Mouse (Mus musculus): Measurements from ENCODE around the gene Fam19a3.
"Not testable (repeated sequence)": the region's sequence is repeated elsewhere in the genome, so short reads cannot be mapped to it uniquely, and the experiment has no call there.

Fam19a3 gene

DNA sequence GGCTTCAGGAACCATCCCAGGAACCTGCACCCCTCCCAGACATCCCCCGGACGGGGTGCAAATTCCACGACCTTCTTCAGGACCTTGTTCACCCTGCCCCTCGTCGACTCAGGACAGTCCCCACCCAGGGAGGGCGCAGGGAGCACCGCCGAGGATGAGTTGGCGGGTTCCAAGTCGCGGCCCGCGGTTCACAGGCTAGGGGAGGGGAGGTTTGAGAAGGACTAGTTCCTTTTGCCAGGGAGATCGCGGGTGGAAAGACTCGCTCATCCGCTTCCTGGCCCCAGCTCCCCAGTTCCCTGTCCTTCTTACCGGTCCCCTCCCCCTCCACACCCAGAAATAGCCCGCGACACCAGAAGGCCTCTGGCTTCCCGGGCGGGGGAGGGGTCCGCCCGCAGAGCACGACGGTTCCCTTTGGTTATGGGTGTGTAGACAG is at the start of gene Fam19a3:
TSS of gene Fam19a3 (minus strand) at position 370 of the 433 bp plus-strand sequence.
- peak; percentile 30 for DNase-seq

GRCm38 (mm10) chr3:104822413-104822812 is 40.8 kb upstream of the Fam19a3 start:
- DNase-seq = no peak

DNA sequence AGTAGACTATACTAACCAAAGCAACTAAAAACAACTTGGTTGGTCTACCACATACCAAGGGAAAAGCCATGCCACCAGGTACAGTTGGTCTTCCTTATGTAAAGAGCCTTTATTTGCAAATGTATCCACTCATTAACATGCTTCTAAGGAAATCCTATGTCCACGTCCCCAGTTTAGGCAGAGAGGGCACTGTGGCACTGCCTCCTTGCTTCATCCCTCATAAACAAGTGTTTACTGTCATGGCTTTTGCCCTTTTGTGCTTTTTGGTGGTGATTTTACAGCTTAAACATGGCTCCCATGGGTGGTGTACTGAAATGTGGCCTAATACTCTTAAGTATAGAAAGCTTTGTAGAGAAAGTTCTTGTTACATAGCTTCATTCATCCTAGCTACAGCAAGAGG is 38.8 kb upstream of the Fam19a3 start:
- no peak for DNase-seq

DNA sequence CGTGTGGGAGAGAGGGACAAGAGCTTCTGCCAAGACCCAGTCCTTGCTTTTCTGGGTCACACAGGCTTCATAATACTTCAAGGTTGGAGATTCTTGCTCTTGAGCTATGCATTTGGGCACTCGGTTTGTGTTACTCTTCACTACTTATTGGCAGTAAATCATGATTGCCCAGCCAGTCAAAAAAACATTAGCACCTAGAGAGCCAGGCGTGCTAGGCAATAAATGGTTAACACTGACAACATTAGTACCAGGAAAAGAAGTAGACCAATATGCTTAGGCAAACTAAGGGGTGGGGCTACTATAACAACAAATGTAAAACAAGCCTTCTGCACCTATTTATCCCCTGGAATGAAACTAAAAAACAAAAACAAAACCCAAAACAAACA is 37.1 kb upstream of the Fam19a3 start:
- DNase-seq = no peak

- DNase-seq = peak; percentile 71
Measured at GRCm38 (mm10) chr3:104817991-104818748, 36.5 kb upstream of the Fam19a3 start, which contains the start of gene Mov10. Mov10 (minus strand) TSS chr3:104818563.

GRCm38 (mm10) chr3:104817481-104817990 is 35.9 kb upstream of the Fam19a3 start:
- DNase-seq = peak; percentile 55

DNA sequence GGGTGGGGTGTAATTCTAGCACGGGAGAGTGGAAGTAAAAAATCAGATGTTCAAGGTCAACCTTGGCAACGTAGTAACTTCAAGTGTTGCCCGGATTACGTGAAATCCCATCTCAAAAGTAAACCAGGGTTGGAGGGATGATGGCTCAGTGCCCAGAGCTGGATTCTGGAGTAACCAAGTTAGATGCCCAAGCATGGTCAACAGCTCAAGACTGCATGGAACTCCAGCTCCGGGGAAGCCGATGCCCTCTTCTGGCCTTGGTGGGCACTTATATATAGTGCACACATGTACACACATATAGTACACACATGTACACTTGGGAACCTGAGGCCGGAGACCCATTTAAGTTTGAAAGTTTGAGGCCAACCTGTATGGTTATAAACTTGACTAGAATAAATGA is 34.5 kb upstream of the Fam19a3 start:
- DNase-seq = no peak

GRCm38 (mm10) chr3:104815346-104815745 is 33.7 kb upstream of the Fam19a3 start:
- no peak for DNase-seq

- no peak for DNase-seq
Measured at GRCm38 (mm10) chr3:104814746-104815145, 33.1 kb upstream of the Fam19a3 start.

DNA sequence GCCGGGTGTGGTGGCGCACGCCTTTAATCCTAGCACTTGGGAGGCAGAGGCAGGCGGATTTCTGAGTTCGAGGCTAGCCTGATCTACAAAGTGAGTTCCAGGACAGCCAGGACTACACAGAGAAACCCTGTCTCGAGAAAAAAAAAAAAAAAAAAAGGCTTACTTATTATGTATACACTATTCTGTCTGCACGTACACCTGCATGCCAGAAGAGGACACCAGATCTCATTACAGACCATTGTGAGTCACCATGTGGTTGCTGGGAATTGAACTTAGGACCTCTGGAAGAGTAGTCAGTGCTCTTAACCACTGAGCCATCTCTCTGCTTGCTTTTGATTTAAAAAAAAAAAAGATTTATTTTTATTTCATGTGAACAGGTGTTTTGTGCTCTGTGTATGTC is 31.6 kb upstream of the Fam19a3 start:
- DNase-seq = not testable (repeated sequence)

DNA sequence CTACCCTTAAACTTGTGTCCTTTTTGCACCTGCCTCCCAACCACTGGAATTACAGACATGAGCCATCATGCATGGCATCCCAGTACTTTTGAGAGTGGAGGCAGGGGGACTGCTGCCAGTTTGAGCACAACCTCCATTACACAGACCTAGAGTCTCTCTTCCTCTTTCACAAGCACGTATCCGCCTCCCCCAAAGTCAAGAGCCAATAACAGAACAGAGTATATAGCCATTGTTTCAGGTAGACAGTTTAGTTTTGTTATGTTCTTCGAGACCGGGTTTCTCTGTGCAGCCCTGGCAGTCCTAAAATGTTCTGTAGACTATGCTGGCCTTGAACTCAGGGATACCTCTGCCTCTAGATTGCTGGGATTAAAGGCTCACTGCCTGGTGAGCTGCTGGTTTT is 30.6 kb upstream of the Fam19a3 start:
- DNase-seq = no peak

DNA sequence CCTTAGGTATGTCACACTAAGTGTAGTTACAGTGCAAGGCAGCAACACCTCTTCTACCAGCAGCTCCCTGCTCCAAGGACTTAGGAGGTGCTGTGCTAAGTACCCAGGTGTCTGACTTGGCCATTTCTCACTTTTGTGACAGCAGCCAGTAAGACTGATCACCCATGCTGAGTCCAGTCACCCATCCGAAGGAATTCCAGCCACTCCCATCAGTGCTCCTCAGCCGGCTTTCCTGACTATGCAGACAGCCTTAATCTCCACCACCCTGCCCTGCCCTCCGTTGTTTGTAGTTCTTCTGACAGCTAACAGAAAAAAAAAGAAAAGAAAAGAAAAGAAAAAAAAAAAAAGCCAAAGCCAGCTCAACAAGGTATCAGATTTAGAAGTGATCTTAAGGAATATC is 30.1 kb upstream of the Fam19a3 start:
- no peak for DNase-seq

DNA sequence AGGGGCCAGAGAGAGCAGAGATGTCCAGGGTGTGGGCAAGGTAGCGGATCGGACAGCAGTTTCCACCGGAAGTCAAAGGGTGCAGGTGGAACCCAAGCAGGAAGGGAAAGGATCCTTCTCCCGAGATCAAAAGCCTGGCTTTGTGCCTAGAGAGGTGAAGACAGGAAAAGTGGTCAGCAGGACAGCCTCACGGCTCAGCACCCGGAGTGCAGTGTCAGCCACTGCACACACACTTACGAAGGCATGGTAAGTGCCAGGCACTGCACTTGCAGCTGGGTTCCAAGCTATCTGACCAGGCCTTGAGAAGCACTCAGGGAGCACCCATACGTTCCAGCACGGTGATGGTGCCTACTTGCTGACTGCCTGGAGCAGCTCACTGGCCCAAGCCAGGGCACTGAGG is 23.9 kb upstream of the Fam19a3 start:
- no peak for DNase-seq

GRCm38 (mm10) chr3:104804312-104804711 is 22.7 kb upstream of the Fam19a3 start:
- DNase-seq = no peak

DNA sequence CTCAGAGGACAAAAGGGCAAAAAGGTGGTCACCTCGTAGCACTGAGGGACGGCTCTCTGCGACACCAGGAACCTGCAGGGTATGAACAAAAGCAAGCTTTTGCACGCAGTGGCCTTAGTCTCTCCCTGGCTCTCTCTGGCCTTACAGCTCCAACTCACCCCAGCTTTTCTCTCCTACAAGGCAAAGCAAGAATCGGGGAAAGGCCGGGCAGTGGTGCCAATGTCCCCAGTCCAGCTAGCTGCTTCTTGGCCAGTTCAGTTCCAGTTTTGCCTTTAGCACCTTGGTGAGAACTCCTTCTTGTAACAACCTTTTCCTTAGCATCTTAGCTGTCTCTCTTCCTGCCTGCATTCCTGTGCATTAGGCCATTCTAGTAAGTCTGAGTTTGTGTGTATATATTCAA is 19.8 kb upstream of the Fam19a3 start:
- DNase-seq = no peak

DNA sequence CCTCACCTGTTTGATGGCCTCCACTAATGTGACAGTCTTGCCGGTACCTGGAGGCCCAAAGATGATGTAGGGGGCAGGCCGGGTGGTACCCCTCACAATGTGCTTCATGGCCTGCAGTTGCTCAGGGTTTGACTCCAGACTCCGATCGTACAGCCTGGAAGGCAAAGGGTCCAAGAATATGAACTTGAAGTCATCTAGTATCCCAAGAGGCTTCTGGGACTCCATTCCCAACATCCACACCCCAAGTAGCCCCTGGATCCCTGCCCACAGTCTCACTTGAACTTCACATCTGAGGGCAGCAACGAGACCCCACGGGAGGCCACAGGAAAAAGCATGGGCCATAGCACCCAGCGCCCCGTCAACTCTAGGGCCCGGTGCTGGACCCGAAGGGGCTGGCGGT is 19.0 kb upstream of the Fam19a3 start:
- no peak for DNase-seq

GRCm38 (mm10) chr3:104796430-104797082 is 14.9 kb upstream of the Fam19a3 start:
- DNase-seq = peak; percentile 54

GRCm38 (mm10) chr3:104795661-104796340 is 14.2 kb upstream of the Fam19a3 start:
- no peak for DNase-seq

- no peak for DNase-seq
Measured at GRCm38 (mm10) chr3:104794953-104795470, 13.4 kb upstream of the Fam19a3 start.

- peak; percentile 98 for DNase-seq
Measured at GRCm38 (mm10) chr3:104793871-104794828, 12.5 kb upstream of the Fam19a3 start.

- DNase-seq = no peak
Measured at GRCm38 (mm10) chr3:104792360-104793270, 11.0 kb upstream of the Fam19a3 start.
